Mouse (Mus musculus) hindlimb bud, embryonic 11.5 days (tissue): ENCODE measurements at regions not wholly inside any gene's neighbourhood (a gene's known extent, or its start where the extent isn't known, plus 50 kb on each side); places are given as distances from the start of the nearest gene placed in this dataset.

Experiments used
- DNase-seq: peaks from one replicate; pipeline ENCODE4 v3.0.0-alpha.2; 2012; ENCODE audit warnings: low read depth, low spot score; ENCODE audit errors: extremely low spot score

- DNase-seq = no peak
These were observed 59.2 kb upstream of the Tmpo start for GRCm38 (mm10) chr10:91240320-91240719.

GRCm38 (mm10) chr10:91236844-91237243 lies 55.7 kb upstream of the Tmpo start:
- DNase-seq = no peak

GRCm38 (mm10) chr10:91234709-91235108 lies 53.6 kb upstream of the Tmpo start:
- DNase-seq = no peak
